Mouse (Mus musculus): ENCODE measurements at regions not wholly inside any gene's neighbourhood (a gene's known extent, or its start where the extent isn't known, plus 50 kb on each side); places are given as distances from the start of the nearest gene placed in this dataset.

GRCm38 (mm10) chr3:143501017-143501416, 619.2 kb upstream of the Pkn2 start:
- no peak for TF ChIP-seq POLR2A (IDR thresholded peaks at IDR 0.05; ENCODE audit: low read depth, low read length)
- no peak for TF ChIP-seq CTCF (IDR thresholded peaks at IDR 0.05; ENCODE audit: extremely low read depth, insufficient read length, insufficient replicate concordance, low read depth, low read length)

All from small intestine, adult 2 months (tissue).